Mouse (Mus musculus): ENCODE measurements at regions not wholly inside any gene's neighbourhood (a gene's known extent, or its start where the extent isn't known, plus 50 kb on each side); places are given as distances from the start of the nearest gene placed in this dataset.

DNA sequence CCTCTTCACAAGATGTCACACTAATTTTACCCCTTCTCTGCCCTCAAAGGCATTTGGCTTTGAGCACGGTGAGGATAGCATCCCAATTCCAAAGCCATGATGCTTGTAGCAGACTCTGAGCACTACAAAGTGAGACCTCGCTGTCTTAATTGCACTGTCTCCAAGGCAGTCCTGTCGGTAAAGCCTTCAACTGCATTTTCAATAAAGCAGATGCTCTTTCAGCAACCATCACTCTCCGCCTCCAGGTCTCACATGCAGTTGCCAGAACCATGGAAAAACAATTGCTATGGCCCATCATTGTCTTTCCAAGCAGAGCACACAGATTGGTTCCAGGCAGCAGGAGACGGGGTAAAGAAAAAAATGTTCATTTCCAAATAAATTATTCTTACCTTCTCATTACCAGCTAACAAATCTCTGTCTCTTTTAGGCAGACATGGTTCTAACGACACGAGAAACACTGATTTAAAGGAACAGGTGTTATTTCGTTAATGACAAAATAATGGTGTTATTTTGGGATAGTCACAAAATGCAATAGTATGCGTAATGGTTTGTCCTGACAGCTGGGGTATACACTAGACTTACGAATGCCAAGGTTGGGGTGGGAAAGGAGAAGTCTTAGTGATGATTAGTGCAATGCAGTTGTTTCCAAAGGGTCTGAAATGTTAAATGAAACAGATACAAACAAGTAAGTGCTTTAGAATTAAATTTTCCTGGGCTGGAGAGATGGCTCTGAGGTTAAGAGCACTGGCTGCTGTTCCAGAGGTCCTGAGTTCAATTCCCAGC lies 175.2 kb downstream of the Enc1 start:
- TF ChIP-seq POLR2A (IDR thresholded peaks at IDR 0.05; ENCODE audit: borderline replicate concordance, extremely low read depth, insufficient read depth, insufficient read length, poor library complexity, severe bottlenecking) (no peak), CTCF (IDR thresholded peaks at IDR 0.05; ENCODE audit: borderline replicate concordance, extremely low read depth, insufficient read depth, insufficient read length) (no peak)
